Mouse (Mus musculus) embryo, embryonic 10.5 days (tissue): ENCODE data around the gene Zbtb4.

ENCODE experiments used
- DNase-seq: peaks from one replicate; pipeline ENCODE4 v3.0.0-alpha.2; 2015; ENCODE audit warnings: low spot score

Zbtb4 gene

GRCm38 (mm10) chr11:69800392-69801197 lies 34.9 kb downstream of the Zbtb4 start:
- DNase-seq, result peak; percentile 85

GRCm38 (mm10) chr11:69801379-69801977 lies 35.8 kb downstream of the Zbtb4 start, which contains the start of gene Fgf11:
Gene Fgf11 (minus strand): TSS chr11:69801857.
- DNase-seq, result peak; percentile 11

GRCm38 (mm10) chr11:69802648-69803105 lies 37.0 kb downstream of the Zbtb4 start:
- peak; percentile 83 for DNase-seq

GRCm38 (mm10) chr11:69803328-69803727 lies 37.6 kb downstream of the Zbtb4 start:
- DNase-seq, result no peak

GRCm38 (mm10) chr11:69803786-69804651 lies 38.3 kb downstream of the Zbtb4 start:
- peak; percentile 80 for DNase-seq

GRCm38 (mm10) chr11:69804652-69804940 lies 38.9 kb downstream of the Zbtb4 start:
- DNase-seq, result peak; percentile 26

GRCm38 (mm10) chr11:69804972-69805909 lies 39.5 kb downstream of the Zbtb4 start, which contains the start of gene Tmem102:
Gene Tmem102 (minus strand): TSS chr11:69805624.
- DNase-seq, result peak; percentile 22

GRCm38 (mm10) chr11:69806378-69806777 lies 40.7 kb downstream of the Zbtb4 start:
- DNase-seq, result no peak

GRCm38 (mm10) chr11:69807641-69808040 lies 41.9 kb downstream of the Zbtb4 start:
- no peak for DNase-seq

GRCm38 (mm10) chr11:69810280-69810679 lies 44.6 kb downstream of the Zbtb4 start:
- no peak for DNase-seq

- DNase-seq, result no peak
These were observed 49.4 kb downstream of the Zbtb4 start, which contains the start of gene Gm39566 for GRCm38 (mm10) chr11:69815155-69815554. Gene Gm39566 (minus strand): TSS chr11:69815298.

- no peak for DNase-seq
These were observed 50.8 kb downstream of the Zbtb4 start for GRCm38 (mm10) chr11:69816520-69816919.

- DNase-seq, result no peak
These were observed 52.7 kb downstream of the Zbtb4 start, which contains the start of gene Spem2 for GRCm38 (mm10) chr11:69818365-69818764. Gene Spem2 (minus strand): TSS chr11:69818465.

GRCm38 (mm10) chr11:69818871-69819270 lies 53.2 kb downstream of the Zbtb4 start:
- no peak for DNase-seq

- DNase-seq, result no peak
These were observed 56.4 kb downstream of the Zbtb4 start, which contains the start of gene Spem1 for GRCm38 (mm10) chr11:69822080-69822479. Gene Spem1 (minus strand): TSS chr11:69822180.

- no peak for DNase-seq
These were observed 57.7 kb downstream of the Zbtb4 start for GRCm38 (mm10) chr11:69823456-69823855.

GRCm38 (mm10) chr11:69828832-69829231 lies 63.1 kb downstream of the Zbtb4 start:
- no peak for DNase-seq

GRCm38 (mm10) chr11:69833554-69833953 lies 67.8 kb downstream of the Zbtb4 start:
- DNase-seq, result no peak
